ENCODE assay signal across 8 mouse cellular contexts in the genomic region with DNA sequence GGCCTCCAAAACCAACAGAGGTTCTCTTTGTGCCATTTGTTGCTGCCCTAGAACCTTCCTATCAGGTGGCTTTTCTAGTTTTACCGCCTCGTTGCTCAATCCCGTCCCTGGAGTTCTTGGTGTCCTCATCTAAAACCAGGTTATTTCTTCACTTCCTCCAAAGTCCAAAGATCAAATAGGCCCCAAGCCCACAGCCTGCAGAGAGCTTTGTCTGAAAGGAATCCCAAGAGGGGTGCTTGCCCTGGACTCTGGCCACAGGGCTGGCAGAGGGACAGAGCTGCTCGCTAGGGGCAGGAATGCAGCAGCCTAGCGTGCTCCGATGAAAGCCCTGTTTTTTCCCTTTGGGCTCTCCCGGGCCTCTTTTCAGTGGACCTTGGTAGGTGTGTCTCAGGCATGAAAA. TPM values are rescaled to one million over a fixed set of nuclear protein-coding genes. Genes with fewer than 3 reads are reported as not detected.
DNase-seq lines count a peak whose midpoint lies in the region; ATAC-seq and TF ChIP-seq lines count a peak whose summit lies in the region.

No protein-coding gene starts in this region.

- DNase-seq in neural tube, embryonic 11.5 days (ENCODE audit: low spot score): no peak
- no peak for DNase-seq in neural tube, embryonic 10.5 days (ENCODE audit: extremely low spot score, low spot score)
- no peak for DNase-seq in embryonic facial prominence, embryonic 11.5 days (ENCODE audit: low spot score)
- peak; percentile 92 for DNase-seq in lung, postnatal 0 days (ENCODE audit: low spot score)
- DNase-seq in spleen, postnatal 4 days (ENCODE audit: low spot score in 2 of 2): no peak

- no peaks in the 10 kb centered on the region for H3K27me3 ChIP-seq in neural tube, embryonic 11.5 days (ENCODE audit: control insufficient read depth, insufficient read depth, low read length)
- no peaks in the 10 kb centered on the region for H3K27me3 ChIP-seq in embryonic facial prominence, embryonic 11.5 days (ENCODE audit: control insufficient read depth, insufficient read depth, low read length)
- no peaks in the 10 kb centered on the region for H3K27me3 ChIP-seq in heart, embryonic 11.5 days (ENCODE audit: control insufficient read depth, insufficient read depth, low read length)
- no peaks in the 10 kb centered on the region for H3K27me3 ChIP-seq in kidney, embryonic 16.5 days (ENCODE audit: insufficient read depth, low read length)
- no peaks in the 10 kb centered on the region for H3K27me3 ChIP-seq in lung, postnatal 0 days (replicated peaks; ENCODE audit: insufficient read depth, low read length)
- H3K27me3 ChIP-seq in stomach, embryonic 14.5 days (ENCODE audit: control insufficient read depth, insufficient read depth, low read length): no peaks in the 10 kb centered on the region

- no peak overlapping the region; the same call in 1 of the 2 replicates for H3K9ac ChIP-seq in neural tube, embryonic 11.5 days (ENCODE audit: low read length)
- 0 out of 2 replicates have a peak overlapping the region, but pooled peaks have one; percentile 14 for H3K9ac ChIP-seq in embryonic facial prominence, embryonic 11.5 days (replicated peaks; ENCODE audit: low read length)
- H3K9ac ChIP-seq in heart, embryonic 11.5 days (ENCODE audit: low read depth, low read length): peak overlapping the region; percentile 69
- peak overlapping the region; percentile 22 for H3K9ac ChIP-seq in kidney, embryonic 16.5 days (replicated peaks; ENCODE audit: low read length)
- no peak overlapping the region for H3K9ac ChIP-seq in lung, postnatal 0 days (replicated peaks; ENCODE audit: low read depth)
- no peak overlapping the region for H3K9ac ChIP-seq in stomach, embryonic 14.5 days (replicated peaks; ENCODE audit: low read depth, low read length)

- peak; percentile 80 for TF ChIP-seq EP300 in lung, postnatal 0 days (IDR thresholded peaks at IDR 0.05)

- H3K4me2 ChIP-seq in neural tube, embryonic 11.5 days (ENCODE audit: low read depth): peak overlapping the region; percentile 87
- H3K4me2 ChIP-seq in embryonic facial prominence, embryonic 11.5 days (ENCODE audit: low read depth, low read length): peak overlapping the region; percentile 11; the same call in 1 of the 2 replicates
- peak overlapping the region; percentile 79 for H3K4me2 ChIP-seq in heart, embryonic 11.5 days
- H3K4me2 ChIP-seq in kidney, embryonic 16.5 days (replicated peaks; ENCODE audit: low read depth, low read length): peak overlapping the region; percentile 67
- peak overlapping the region; percentile 88; the same call in 1 of the 2 replicates for H3K4me2 ChIP-seq in lung, postnatal 0 days (replicated peaks; ENCODE audit: low read depth, low read length)
- peak overlapping the region; percentile 86 for H3K4me2 ChIP-seq in stomach, embryonic 14.5 days (replicated peaks; ENCODE audit: low read depth, low read length)

- no peak overlapping the region for H3K27ac ChIP-seq in neural tube, embryonic 11.5 days (ENCODE audit: low read depth, low read length)
- H3K27ac ChIP-seq in embryonic facial prominence, embryonic 11.5 days (replicated peaks; ENCODE audit: low read depth, low read length): no peak overlapping the region
- peak overlapping the region; percentile 46 for H3K27ac ChIP-seq in heart, embryonic 11.5 days (ENCODE audit: low read depth, low read length)
- peak overlapping the region; percentile 40 for H3K27ac ChIP-seq in kidney, embryonic 16.5 days (ENCODE audit: low read length)
- H3K27ac ChIP-seq in lung, postnatal 0 days (ENCODE audit: low read length): peak overlapping the region; percentile 70
- peak overlapping the region; percentile 41; the same call in 1 of the 2 replicates for H3K27ac ChIP-seq in stomach, embryonic 14.5 days (ENCODE audit: low read length)

- 46% methylated on average over 7 of the region's 7 CpGs for WGBS in neural tube, embryonic 11.5 days
- 32% methylated on average over 7 of the region's 7 CpGs for WGBS in embryonic facial prominence, embryonic 11.5 days
- WGBS in heart, embryonic 11.5 days (ENCODE audit: insufficient replicate concordance): 23% methylated on average over 7 of the region's 7 CpGs
- 15% methylated on average over 7 of the region's 7 CpGs for WGBS in kidney, embryonic 16.5 days
- WGBS in lung, postnatal 0 days: 9% methylated on average over 7 of the region's 7 CpGs
- 28% methylated on average over 7 of the region's 7 CpGs for WGBS in stomach, embryonic 14.5 days

- no peak for ATAC-seq in neural tube, embryonic 11.5 days (ENCODE audit: insufficient read depth, low FRiP score, low TSS enrichment)
- no peak for ATAC-seq in embryonic facial prominence, embryonic 11.5 days (replicated peaks; ENCODE audit: insufficient number of reproducible peaks, low FRiP score, low TSS enrichment, low read depth)
- no peak for ATAC-seq in heart, embryonic 11.5 days (replicated peaks; ENCODE audit: insufficient number of reproducible peaks, low FRiP score, low TSS enrichment)
- ATAC-seq in kidney, embryonic 16.5 days (ENCODE audit: low FRiP score, low TSS enrichment): no peak; the same call in 1 of the 2 replicates
- peak; percentile 64 for ATAC-seq in lung, postnatal 0 days
- no peak for ATAC-seq in stomach, embryonic 14.5 days (ENCODE audit: insufficient number of reproducible peaks, insufficient read depth, low FRiP score, low read depth)

- no peaks in the 10 kb centered on the region for H3K9me3 ChIP-seq in neural tube, embryonic 11.5 days (ENCODE audit: control insufficient read depth, low read length)
- H3K9me3 ChIP-seq in embryonic facial prominence, embryonic 11.5 days (replicated peaks; ENCODE audit: control insufficient read depth, low read length): no peaks in the 10 kb centered on the region
- no peaks in the 10 kb centered on the region for H3K9me3 ChIP-seq in heart, embryonic 11.5 days (replicated peaks; ENCODE audit: control insufficient read depth, low read length)
- H3K9me3 ChIP-seq in kidney, embryonic 16.5 days (ENCODE audit: low read length): no peaks in the 10 kb centered on the region
- no peaks in the 10 kb centered on the region for H3K9me3 ChIP-seq in lung, postnatal 0 days (ENCODE audit: low read length)
- no peaks in the 10 kb centered on the region for H3K9me3 ChIP-seq in stomach, embryonic 14.5 days (ENCODE audit: control insufficient read depth, low read depth, low read length)

- TF ChIP-seq CTCF in lung, postnatal 0 days (IDR thresholded peaks at IDR 0.05): peak; percentile 43

- no peak overlapping the region for H3K4me3 ChIP-seq in neural tube, embryonic 11.5 days (ENCODE audit: low read depth, low read length)
- 0 out of 2 replicates have a peak overlapping the region, but pooled peaks have one; percentile 14 for H3K4me3 ChIP-seq in embryonic facial prominence, embryonic 11.5 days (ENCODE audit: low read depth, low read length)
- H3K4me3 ChIP-seq in heart, embryonic 11.5 days (ENCODE audit: low read depth, low read length): peak overlapping the region; percentile 51
- H3K4me3 ChIP-seq in kidney, embryonic 16.5 days (ENCODE audit: low read length): peak overlapping the region; percentile 58
- no peak overlapping the region for H3K4me3 ChIP-seq in lung, postnatal 0 days (ENCODE audit: low read depth, low read length)
- H3K4me3 ChIP-seq in stomach, embryonic 14.5 days (ENCODE audit: low read depth, low read length): peak overlapping the region; percentile 56; the same call in 1 of the 2 replicates

- H3K4me1 ChIP-seq in neural tube, embryonic 11.5 days (ENCODE audit: control insufficient read depth, insufficient read depth, low read length): no peaks in the 10 kb centered on the region; the same call in 1 of the 2 replicates
- H3K4me1 ChIP-seq in embryonic facial prominence, embryonic 11.5 days (ENCODE audit: control insufficient read depth, insufficient read depth, low read length): no peaks in the 10 kb centered on the region
- peaks cover 19% of the 10 kb centered on the region for H3K4me1 ChIP-seq in heart, embryonic 11.5 days (ENCODE audit: control insufficient read depth, insufficient read depth, low read length)
- H3K4me1 ChIP-seq in kidney, embryonic 16.5 days (ENCODE audit: insufficient read depth, low read length): peaks cover 22% of the 10 kb centered on the region
- H3K4me1 ChIP-seq in lung, postnatal 0 days (ENCODE audit: insufficient read depth, low read depth, low read length): peaks cover 8% of the 10 kb centered on the region; the same call in 1 of the 2 replicates
- peaks cover 17% of the 10 kb centered on the region for H3K4me1 ChIP-seq in stomach, embryonic 14.5 days (ENCODE audit: control insufficient read depth, insufficient read depth, low read length)

- H3K36me3 ChIP-seq in neural tube, embryonic 11.5 days (ENCODE audit: control insufficient read depth, insufficient read depth, low read length): no peaks in the 10 kb centered on the region; the same call in 1 of the 2 replicates
- no peaks in the 10 kb centered on the region for H3K36me3 ChIP-seq in embryonic facial prominence, embryonic 11.5 days (replicated peaks; ENCODE audit: control insufficient read depth, insufficient read depth, low read depth, low read length)
- no peaks in the 10 kb centered on the region for H3K36me3 ChIP-seq in heart, embryonic 11.5 days (ENCODE audit: control insufficient read depth, insufficient read depth, low read length)
- H3K36me3 ChIP-seq in kidney, embryonic 16.5 days (ENCODE audit: insufficient read depth, low read length): no peaks in the 10 kb centered on the region
- no peaks in the 10 kb centered on the region for H3K36me3 ChIP-seq in lung, postnatal 0 days (ENCODE audit: insufficient read depth, low read length)
- H3K36me3 ChIP-seq in stomach, embryonic 14.5 days (ENCODE audit: control insufficient read depth, insufficient read depth, low read length): no peaks in the 10 kb centered on the region

RNA-seq across cellular contexts. Expression of gene Pafah2, which starts 1.0 kb away (rescaled TPM):
- 6.9 and 11.4 TPM in 2 replicates for polyA plus RNA-seq in neural tube, embryonic 11.5 days (2014; fragmentation: Nextera tagmentation; extraction: Ambion mirVana)
- 9.4 and 9.9 TPM in 2 replicates for polyA plus RNA-seq in embryonic facial prominence, embryonic 11.5 days (2014; fragmentation: Nextera tagmentation; extraction: Ambion mirVana)
- 11.7 and 11.8 TPM in 2 replicates for polyA plus RNA-seq in heart, embryonic 11.5 days (2014; fragmentation: Nextera tagmentation; extraction: Ambion mirVana)
- 19.5 and 20.1 TPM in 2 replicates for polyA plus RNA-seq in kidney, embryonic 16.5 days (2015; fragmentation: Nextera tagmentation; extraction: Ambion mirVana)
- 14.1 and 16.2 TPM in 2 replicates for polyA plus RNA-seq in lung, postnatal 0 days (2015; fragmentation: Nextera tagmentation; extraction: Ambion mirVana)
- polyA plus RNA-seq in stomach, embryonic 14.5 days (2014; fragmentation: Nextera tagmentation; extraction: Ambion mirVana): 13.8 and 15.1 TPM in 2 replicates

RNA-seq across cellular contexts. Expression of gene Extl1, which starts 13.5 kb away (rescaled TPM):
- 0.24 and 0.37 TPM in 2 replicates for polyA plus RNA-seq in neural tube, embryonic 11.5 days (2014; fragmentation: Nextera tagmentation; extraction: Ambion mirVana)
- polyA plus RNA-seq in embryonic facial prominence, embryonic 11.5 days (2014; fragmentation: Nextera tagmentation; extraction: Ambion mirVana): 0.38 and 0.71 TPM in 2 replicates
- 2.0 and 2.7 TPM in 2 replicates for polyA plus RNA-seq in heart, embryonic 11.5 days (2014; fragmentation: Nextera tagmentation; extraction: Ambion mirVana)
- polyA plus RNA-seq in kidney, embryonic 16.5 days (2015; fragmentation: Nextera tagmentation; extraction: Ambion mirVana): 0.32 and 0.61 TPM in 2 replicates
- polyA plus RNA-seq in lung, postnatal 0 days (2015; fragmentation: Nextera tagmentation; extraction: Ambion mirVana): 0.82 and 1.3 TPM in 2 replicates
- polyA plus RNA-seq in stomach, embryonic 14.5 days (2014; fragmentation: Nextera tagmentation; extraction: Ambion mirVana): 0.64 and 0.98 TPM in 2 replicates

RNA-seq across cellular contexts. Expression of gene Slc30a2, which starts 54.1 kb away (rescaled TPM):
- not detected in 2 replicates for polyA plus RNA-seq in neural tube, embryonic 11.5 days (2014; fragmentation: Nextera tagmentation; extraction: Ambion mirVana)
- 0.07 TPM in 1 of 2 replicates, not detected in the other for polyA plus RNA-seq in embryonic facial prominence, embryonic 11.5 days (2014; fragmentation: Nextera tagmentation; extraction: Ambion mirVana)
- polyA plus RNA-seq in heart, embryonic 11.5 days (2014; fragmentation: Nextera tagmentation; extraction: Ambion mirVana): 0.26 TPM in 1 of 2 replicates, not detected in the other
- polyA plus RNA-seq in kidney, embryonic 16.5 days (2015; fragmentation: Nextera tagmentation; extraction: Ambion mirVana): 0.92 and 1.4 TPM in 2 replicates
- polyA plus RNA-seq in lung, postnatal 0 days (2015; fragmentation: Nextera tagmentation; extraction: Ambion mirVana): 0.79 and 1.1 TPM in 2 replicates
- not detected in 2 replicates for polyA plus RNA-seq in stomach, embryonic 14.5 days (2014; fragmentation: Nextera tagmentation; extraction: Ambion mirVana)

Comparison
In these comparisons a context has a peak if more than half of its experiments do, and no peak if none do; other contexts are left out.
1. H3K27ac ChIP-seq: peak in heart, embryonic 11.5 days (single experiment), kidney, embryonic 16.5 days (single experiment), lung, postnatal 0 days (single experiment) and stomach, embryonic 14.5 days (single experiment); none in neural tube, embryonic 11.5 days (single experiment) and embryonic facial prominence, embryonic 11.5 days (single experiment).
2. H3K4me2 ChIP-seq: peak in every context shown above with its lines; median percentile 88 in lung, postnatal 0 days; 87 in neural tube, embryonic 11.5 days; 86 in stomach, embryonic 14.5 days; 79 in heart, embryonic 11.5 days; 67 in kidney, embryonic 16.5 days; 11 in embryonic facial prominence, embryonic 11.5 days.
3. H3K4me3 ChIP-seq: peak in embryonic facial prominence, embryonic 11.5 days (single experiment), heart, embryonic 11.5 days (single experiment), kidney, embryonic 16.5 days (single experiment) and stomach, embryonic 14.5 days (single experiment); none in neural tube, embryonic 11.5 days (single experiment) and lung, postnatal 0 days (single experiment).
4. H3K9ac ChIP-seq: peak in embryonic facial prominence, embryonic 11.5 days (single experiment), heart, embryonic 11.5 days (single experiment) and kidney, embryonic 16.5 days (single experiment); none in neural tube, embryonic 11.5 days (single experiment), lung, postnatal 0 days (single experiment) and stomach, embryonic 14.5 days (single experiment).